Mouse (Mus musculus) midbrain, embryonic 15.5 days (tissue): ENCODE results near the gene Olfr1471. TPM values are rescaled to one million over a fixed set of nuclear protein-coding genes. Genes with fewer than 3 reads are reported as not detected.
"Not testable (repeated sequence)": the region's sequence is repeated elsewhere in the genome, so short reads cannot be mapped to it uniquely, and the experiment has no call there.

Experiments
- ATAC-seq: fragments of 200-750 bp; cut with Nextera tagmentation; replicated peaks from 2 replicates; pipeline ENCODE4 v1.8.0; 2017; ENCODE audit warnings: moderate TSS enrichment
- H3K27ac ChIP-seq: fragments of 300-500 bp; sonication (generic); 2 replicates; pipeline ENCODE4 v1.5.1; 2015; ENCODE audit warnings: mild to moderate bottlenecking, inconsistent platforms
- H3K27me3 ChIP-seq: fragments of 300-500 bp; sonication (generic); replicated peaks from 2 replicates; pipeline ENCODE4 v1.6.1; 2015; ENCODE audit warnings: inconsistent platforms
- H3K36me3 ChIP-seq: fragments of 300-500 bp; sonication (generic); replicated peaks from 2 replicates; pipeline ENCODE4 v1.6.1; 2015; ENCODE audit warnings: inconsistent platforms
- H3K4me1 ChIP-seq: fragments of 300-500 bp; sonication (generic); 2 replicates; pipeline ENCODE4 v1.6.1; 2015; ENCODE audit warnings: inconsistent platforms
- H3K4me2 ChIP-seq: fragments of 300-500 bp; sonication (generic); 2 replicates; pipeline ENCODE4 v1.6.1; 2015; ENCODE audit warnings: inconsistent platforms, mild to moderate bottlenecking, moderate library complexity
- H3K4me3 ChIP-seq: fragments of 300-500 bp; sonication (generic); 2 replicates; pipeline ENCODE4 v1.5.1; 2015; ENCODE audit warnings: mild to moderate bottlenecking, inconsistent platforms
- H3K9ac ChIP-seq: fragments of 300-500 bp; sonication (generic); 2 replicates; pipeline ENCODE4 v1.6.1; 2015; ENCODE audit warnings: mild to moderate bottlenecking, inconsistent platforms
- H3K9me3 ChIP-seq: fragments of 300-500 bp; sonication (generic); 2 replicates; pipeline ENCODE4 v1.6.1; 2016; ENCODE audit warnings: inconsistent platforms
- WGBS: fragments of 180-500 bp; shearing (Covaris S2); methylation state at CpG from one replicate; pipeline ENCODE4 v1.1.7; 2015; ENCODE audit warnings: mixed read lengths; 5-methylcytosine and 5-hydroxymethylcytosine counted together
- polyA plus RNA-seq: library from polyadenylated mRNA; unstranded; fragments of >200 nt; fragmentation: Nextera tagmentation; extraction: Ambion mirVana; gene quantifications from 2 replicates; pipeline ENCODE4 v1.2.1, GENCODE M21; 2015

Gene Olfr1471
- polyA plus RNA-seq = not detected in 2 replicates

- H3K4me3 ChIP-seq, H3K9ac ChIP-seq, H3K9me3 ChIP-seq, H3K27me3 ChIP-seq, H3K4me2 ChIP-seq, ATAC-seq, H3K36me3 ChIP-seq, H3K4me1 ChIP-seq, H3K27ac ChIP-seq: not testable (repeated sequence)
- WGBS = 70% methylated on average over 2 of the region's 2 CpGs
These were observed at the start of gene Olfr1471 for GRCm38 (mm10) chr19:13443109-13443508. Olfr1471 (plus strand) TSS chr19:13443409.

GRCm38 (mm10) chr19:13407549-13407948 is 35.7 kb upstream of the Olfr1471 start, which contains the start of gene Olfr1469:
Olfr1469 (plus strand) TSS chr19:13407849.
- WGBS = 74% methylated on average over 2 of the region's 2 CpGs
- Histone ChIP-seq H3K4me2 (no peak within 1 kb of the TSS), H3K27me3 (no peaks in the 10 kb centered on the region)

GRCm38 (mm10) chr19:13455986-13456385 is 12.8 kb downstream of the Olfr1471 start, which contains the start of gene Olfr1472:
Olfr1472 (minus strand) TSS chr19:13456086.
- Histone ChIP-seq H3K36me3 (no peaks in the 10 kb centered on the region), H3K4me1 (no peaks in the 10 kb centered on the region), H3K4me2 (no peak within 1 kb of the TSS), H3K9me3 (0 out of 2 replicates have a peak, but pooled peaks cover 3% of the 10 kb centered on the region), H3K27me3 (no peaks in the 10 kb centered on the region), H3K27ac (no peak within 1 kb of the TSS), H3K9ac (no peak within 1 kb of the TSS), H3K4me3 (no peak within 1 kb of the TSS)
- ATAC-seq = no peak
- 75% methylated on average over 1 of the region's 1 CpGs for WGBS

More at GRCm38 (mm10) chr19:13407549-13407948, 35.7 kb upstream of the Olfr1471 start, which contains the start of gene Olfr1469:
- Histone ChIP-seq H3K4me3 (no peak within 1 kb of the TSS), H3K9me3 (peaks cover 7% of the 10 kb centered on the region; the same call in 1 of the 2 replicates), H3K4me1 (no peaks in the 10 kb centered on the region), H3K9ac (no peak within 1 kb of the TSS), H3K27ac (no peak within 1 kb of the TSS), H3K36me3 (no peaks in the 10 kb centered on the region)
- ATAC-seq = no peak

GRCm38 (mm10) chr19:13469265-13469664 is 26.1 kb downstream of the Olfr1471 start, which contains the start of gene Olfr1474:
Olfr1474 (plus strand) TSS chr19:13469565.
- not testable (repeated sequence) for H3K4me3 ChIP-seq, H3K4me1 ChIP-seq, H3K27me3 ChIP-seq, ATAC-seq, H3K9ac ChIP-seq, H3K36me3 ChIP-seq, H3K4me2 ChIP-seq, H3K27ac ChIP-seq, H3K9me3 ChIP-seq
- WGBS = 84% methylated on average over 4 of the region's 4 CpGs

GRCm38 (mm10) chr19:13480096-13480495 is 36.9 kb downstream of the Olfr1471 start, which contains the start of gene Olfr1475:
Olfr1475 (minus strand) TSS chr19:13480196.
- no peaks in the 10 kb centered on the region for H3K27me3 ChIP-seq
- ATAC-seq = no peak
- no peak within 1 kb of the TSS for H3K27ac ChIP-seq
- H3K9me3 ChIP-seq = no peaks in the 10 kb centered on the region
- H3K4me3 ChIP-seq = no peak within 1 kb of the TSS
- no peak within 1 kb of the TSS for H3K9ac ChIP-seq
- H3K36me3 ChIP-seq = no peaks in the 10 kb centered on the region
- no peaks in the 10 kb centered on the region for H3K4me1 ChIP-seq
- no peak within 1 kb of the TSS for H3K4me2 ChIP-seq

- no peak within 1 kb of the TSS for H3K9ac ChIP-seq
- H3K9me3 ChIP-seq = 0 out of 2 replicates have a peak, but pooled peaks cover 3% of the 10 kb centered on the region
- H3K27me3 ChIP-seq = no peaks in the 10 kb centered on the region
- H3K36me3 ChIP-seq = no peaks in the 10 kb centered on the region
- ATAC-seq = no peak
- H3K4me1 ChIP-seq = no peaks in the 10 kb centered on the region
- WGBS = 68% methylated on average over 3 of the region's 3 CpGs
- H3K4me2 ChIP-seq = no peak within 1 kb of the TSS
- H3K27ac ChIP-seq = no peak within 1 kb of the TSS
- no peak within 1 kb of the TSS for H3K4me3 ChIP-seq
These were observed 57.0 kb downstream of the Olfr1471 start, which contains the start of gene Olfr1477 for GRCm38 (mm10) chr19:13500246-13500645. Olfr1477 (plus strand) TSS chr19:13500546.

Other genes starting within 250 kb of the Olfr1471 start
- gene Olfr1463, start 212.1 kb upstream of the Olfr1471 start, polyA plus RNA-seq = not detected in 2 replicates
- not detected in 2 replicates for gene Olfr1465, start 127.9 kb upstream of the Olfr1471 start, polyA plus RNA-seq
- not detected in 2 replicates for gene Olfr1466, start 104.5 kb upstream of the Olfr1471 start, polyA plus RNA-seq
- gene Olfr1467, start 81.2 kb upstream of the Olfr1471 start, polyA plus RNA-seq = not detected in 2 replicates
- gene Olfr1469, start 35.6 kb upstream of the Olfr1471 start, polyA plus RNA-seq = not detected in 2 replicates
- gene Olfr1472, start 12.7 kb downstream of the Olfr1471 start, polyA plus RNA-seq = not detected in 2 replicates
- not detected in 2 replicates for gene Olfr1474, start 26.2 kb downstream of the Olfr1471 start, polyA plus RNA-seq
- gene Olfr1475, start 36.8 kb downstream of the Olfr1471 start, polyA plus RNA-seq = not detected in 2 replicates
- not detected in 2 replicates for gene Olfr1477, start 57.1 kb downstream of the Olfr1471 start, polyA plus RNA-seq
- gene Olfr1480, start 84.5 kb downstream of the Olfr1471 start, polyA plus RNA-seq = not detected in 2 replicates
- gene Olfr1484, start 140.1 kb downstream of the Olfr1471 start, polyA plus RNA-seq = not detected in 2 replicates
- not detected in 2 replicates for gene Olfr1487, start 174.0 kb downstream of the Olfr1471 start, polyA plus RNA-seq
- not detected in 2 replicates for gene Olfr1489, start 188.2 kb downstream of the Olfr1471 start, polyA plus RNA-seq
- not detected in 2 replicates for gene Olfr1490, start 207.7 kb downstream of the Olfr1471 start, polyA plus RNA-seq